Mouse (Mus musculus): ENCODE measurements around the gene Defa20. TPM values are rescaled to one million over a fixed set of nuclear protein-coding genes. Genes with fewer than 3 reads are reported as not detected.
"Not testable (repeated sequence)": the region's sequence is repeated elsewhere in the genome, so short reads cannot be mapped to it uniquely, and the experiment has no call there.

The Defa20 gene
- not detected in 2 replicates for polyA plus RNA-seq (2016; fragmentation: Nextera tagmentation; extraction: Ambion mirVana)

- H3K4me1 ChIP-seq; ATAC-seq (ENCODE audit: low FRiP score); H3K4me3 ChIP-seq (replicated peaks); H3K36me3 ChIP-seq (replicated peaks); H3K9ac ChIP-seq; H3K27me3 ChIP-seq; H3K9me3 ChIP-seq; H3K4me2 ChIP-seq; H3K27ac ChIP-seq: not testable (repeated sequence)
- no CpG with 5 or more reads among the region's 2 CpGs for WGBS
Observed at GRCm38 (mm10) chr8:21508958-21509357, at the start of gene Defa20. TSS of gene Defa20 (plus strand) at chr8:21509258.

GRCm38 (mm10) chr8:21528732-21529131 lies 19.7 kb downstream of the Defa20 start, which contains the start of gene Defa32:
TSS of gene Defa32 (plus strand) at chr8:21529032.
- H3K4me3 ChIP-seq (replicated peaks); H3K9ac ChIP-seq; H3K36me3 ChIP-seq (replicated peaks); H3K27me3 ChIP-seq; H3K27ac ChIP-seq; ATAC-seq (ENCODE audit: low FRiP score); H3K9me3 ChIP-seq; H3K4me1 ChIP-seq; H3K4me2 ChIP-seq: not testable (repeated sequence)
- no CpG with 5 or more reads among the region's 2 CpGs for WGBS

Other genes with a start within 250 kb of the Defa20 start
- not detected in 2 replicates for gene Defa27, start 193.7 kb upstream of the Defa20 start, polyA plus RNA-seq (2016; fragmentation: Nextera tagmentation; extraction: Ambion mirVana)
- gene Defa29, start 182.2 kb upstream of the Defa20 start, polyA plus RNA-seq (2016; fragmentation: Nextera tagmentation; extraction: Ambion mirVana): not detected in 2 replicates
- gene Defa2, start 130.7 kb upstream of the Defa20 start, polyA plus RNA-seq (2016; fragmentation: Nextera tagmentation; extraction: Ambion mirVana): not detected in 2 replicates
- gene Defa33, start 117.4 kb upstream of the Defa20 start, polyA plus RNA-seq (2016; fragmentation: Nextera tagmentation; extraction: Ambion mirVana): not detected in 2 replicates
- gene Defa36, start 81.8 kb upstream of the Defa20 start, polyA plus RNA-seq (2016; fragmentation: Nextera tagmentation; extraction: Ambion mirVana): not detected in 2 replicates
- gene Gm7849, start 52.7 kb upstream of the Defa20 start, polyA plus RNA-seq (2016; fragmentation: Nextera tagmentation; extraction: Ambion mirVana): not detected in 2 replicates
- not detected in 2 replicates for gene Defa32, start 19.8 kb downstream of the Defa20 start, polyA plus RNA-seq (2016; fragmentation: Nextera tagmentation; extraction: Ambion mirVana)
- not detected in 2 replicates for gene Defa37, start 56.1 kb downstream of the Defa20 start, polyA plus RNA-seq (2016; fragmentation: Nextera tagmentation; extraction: Ambion mirVana)
- gene Defa28, start 73.7 kb downstream of the Defa20 start, polyA plus RNA-seq (2016; fragmentation: Nextera tagmentation; extraction: Ambion mirVana): not detected in 2 replicates
- gene Gm7861, start 85.2 kb downstream of the Defa20 start, polyA plus RNA-seq (2016; fragmentation: Nextera tagmentation; extraction: Ambion mirVana): not detected in 2 replicates
- gene Defa26, start 108.9 kb downstream of the Defa20 start, polyA plus RNA-seq (2016; fragmentation: Nextera tagmentation; extraction: Ambion mirVana): not detected in 2 replicates
- not detected in 2 replicates for gene Defa17, start 146.5 kb downstream of the Defa20 start, polyA plus RNA-seq (2016; fragmentation: Nextera tagmentation; extraction: Ambion mirVana)
- not detected in 2 replicates for gene Defa34, start 156.5 kb downstream of the Defa20 start, polyA plus RNA-seq (2016; fragmentation: Nextera tagmentation; extraction: Ambion mirVana)
- not detected in 2 replicates for gene AY761184, start 194.4 kb downstream of the Defa20 start, polyA plus RNA-seq (2016; fragmentation: Nextera tagmentation; extraction: Ambion mirVana)
- gene Defa24, start 225.2 kb downstream of the Defa20 start, polyA plus RNA-seq (2016; fragmentation: Nextera tagmentation; extraction: Ambion mirVana): not detected in 2 replicates